Mouse (Mus musculus): ENCODE measurements at regions not wholly inside any gene's neighbourhood (a gene's known extent, or its start where the extent isn't known, plus 50 kb on each side); places are given as distances from the start of the nearest gene placed in this dataset.
A peak's percentile ranks its signal among the peaks of the same experiment; 100 is the strongest.

DNA sequence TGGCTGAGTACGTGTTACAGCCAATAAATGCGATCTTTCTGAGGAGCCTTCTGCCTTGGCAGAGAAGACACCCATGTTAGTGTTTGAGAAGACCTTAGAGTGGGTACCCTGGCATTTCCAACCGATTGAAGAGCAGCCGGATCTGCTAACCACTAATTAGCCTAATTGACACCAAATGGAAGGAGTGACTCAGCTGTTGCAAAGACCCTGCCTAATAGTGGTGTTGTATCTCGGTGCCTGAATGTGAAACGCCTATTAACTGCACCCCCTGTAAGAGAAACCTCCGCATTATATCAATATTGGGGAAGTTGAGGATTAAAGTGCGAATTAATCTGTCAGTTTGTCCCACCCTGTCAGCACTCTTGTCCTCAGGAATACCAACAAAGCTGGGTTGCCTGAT is 253.1 kb upstream of the Fam241a start:
- ATAC-seq (ENCODE audit: low read depth) (no peak), DNase-seq (ENCODE audit: low spot score) (peak; percentile 19)
- 46% methylated on average over 8 of the region's 8 CpGs for WGBS
- Histone ChIP-seq H3K9me3 (ENCODE audit: control insufficient read depth, low read length) (no peaks in the 10 kb centered on the region), H3K36me3 (ENCODE audit: control insufficient read depth, insufficient read depth, low read length) (no peaks in the 10 kb centered on the region), H3K27ac (replicated peaks; ENCODE audit: low read depth, low read length) (no peak overlapping the region), H3K27me3 (replicated peaks; ENCODE audit: control insufficient read depth, insufficient read depth, low read length) (no peaks in the 10 kb centered on the region), H3K9ac (ENCODE audit: low read depth, low read length) (no peak overlapping the region), H3K4me3 (ENCODE audit: low read depth, low read length) (no peak overlapping the region), H3K4me2 (ENCODE audit: low read depth, low read length) (no peak overlapping the region), H3K4me1 (ENCODE audit: control insufficient read depth, insufficient read depth, low read length) (no peaks in the 10 kb centered on the region)

DNA sequence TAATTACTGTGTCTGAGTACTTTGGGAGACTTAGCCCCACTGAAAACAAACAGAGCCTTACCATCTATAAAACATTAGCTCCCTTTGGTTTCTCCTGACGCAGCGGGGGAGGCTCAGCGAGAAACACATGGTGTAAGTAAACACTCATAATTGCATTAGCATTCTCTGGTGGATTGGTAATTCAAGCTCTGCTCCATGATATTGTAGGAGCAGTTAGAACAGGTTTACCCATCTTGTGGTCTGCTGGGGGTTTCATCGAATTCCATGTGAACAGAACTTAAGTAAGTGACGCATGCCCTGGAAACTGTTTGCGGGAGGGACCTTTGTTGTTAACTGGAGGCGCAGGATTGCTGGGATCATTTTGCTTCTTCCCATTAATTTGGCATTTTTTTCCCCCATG is 249.2 kb upstream of the Fam241a start:
- no peak overlapping the region for H3K27ac ChIP-seq (replicated peaks; ENCODE audit: low read depth, low read length)
- ATAC-seq (ENCODE audit: low read depth) (peak; percentile 82), DNase-seq (ENCODE audit: low spot score) (peak; percentile 59)
- H3K4me2 ChIP-seq (ENCODE audit: low read depth, low read length), result no peak overlapping the region
- H3K4me1 ChIP-seq (ENCODE audit: control insufficient read depth, insufficient read depth, low read length), result no peaks in the 10 kb centered on the region
- H3K9me3 ChIP-seq (ENCODE audit: control insufficient read depth, low read length), result no peaks in the 10 kb centered on the region
- WGBS, result 41% methylated on average over 7 of the region's 7 CpGs
- no peaks in the 10 kb centered on the region for H3K36me3 ChIP-seq (ENCODE audit: control insufficient read depth, insufficient read depth, low read length)
- no peak overlapping the region for H3K9ac ChIP-seq (ENCODE audit: low read depth, low read length)
- no peaks in the 10 kb centered on the region for H3K27me3 ChIP-seq (replicated peaks; ENCODE audit: control insufficient read depth, insufficient read depth, low read length)
- no peak overlapping the region for H3K4me3 ChIP-seq (ENCODE audit: low read depth, low read length)

GRCm38 (mm10) chr3:128127836-128128235 is 231.7 kb upstream of the Fam241a start:
- ATAC-seq (ENCODE audit: low read depth) (no peak), DNase-seq (ENCODE audit: low spot score) (no peak)

DNA sequence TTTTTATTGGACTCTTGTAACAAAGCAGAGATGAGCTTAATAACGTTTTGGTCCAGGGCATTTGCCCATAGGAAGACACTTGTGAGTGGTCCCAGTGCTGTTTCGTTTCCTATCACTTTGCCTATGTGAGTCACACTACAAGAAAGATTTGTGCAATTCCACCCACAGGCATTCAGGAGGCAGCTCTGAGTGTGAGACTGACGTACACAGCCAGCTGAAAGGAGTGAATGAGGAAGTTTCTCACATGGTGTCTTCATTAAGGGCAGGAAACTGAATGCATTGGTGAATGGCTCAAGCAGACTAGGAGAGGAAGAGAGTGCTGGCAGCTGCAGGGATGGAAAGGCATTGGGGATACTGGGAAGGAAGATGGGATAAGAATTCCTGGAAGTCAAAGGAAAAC is 230.5 kb upstream of the Fam241a start:
- Histone ChIP-seq H3K4me1 (ENCODE audit: control insufficient read depth, insufficient read depth, low read length) (no peaks in the 10 kb centered on the region), H3K27me3 (replicated peaks; ENCODE audit: control insufficient read depth, insufficient read depth, low read length) (no peaks in the 10 kb centered on the region), H3K27ac (replicated peaks; ENCODE audit: low read depth, low read length) (no peak overlapping the region), H3K9ac (ENCODE audit: low read depth, low read length) (no peak overlapping the region), H3K4me3 (ENCODE audit: low read depth, low read length) (no peak overlapping the region), H3K9me3 (ENCODE audit: control insufficient read depth, low read length) (no peaks in the 10 kb centered on the region), H3K4me2 (ENCODE audit: low read depth, low read length) (no peak overlapping the region), H3K36me3 (ENCODE audit: control insufficient read depth, insufficient read depth, low read length) (no peaks in the 10 kb centered on the region)
- no peak for ATAC-seq (ENCODE audit: low read depth)
- no peak for DNase-seq (ENCODE audit: low spot score)
- WGBS, result 63% methylated on average over 3 of the region's 3 CpGs

More at GRCm38 (mm10) chr3:128127836-128128235, 231.7 kb upstream of the Fam241a start:
- Histone ChIP-seq H3K4me1 (ENCODE audit: control insufficient read depth, insufficient read depth, low read length) (no peaks in the 10 kb centered on the region), H3K4me2 (ENCODE audit: low read depth, low read length) (no peak overlapping the region), H3K27me3 (replicated peaks; ENCODE audit: control insufficient read depth, insufficient read depth, low read length) (no peaks in the 10 kb centered on the region), H3K9me3 (ENCODE audit: control insufficient read depth, low read length) (no peaks in the 10 kb centered on the region), H3K36me3 (ENCODE audit: control insufficient read depth, insufficient read depth, low read length) (no peaks in the 10 kb centered on the region), H3K4me3 (ENCODE audit: low read depth, low read length) (no peak overlapping the region), H3K27ac (replicated peaks; ENCODE audit: low read depth, low read length) (no peak overlapping the region), H3K9ac (ENCODE audit: low read depth, low read length) (no peak overlapping the region)
- 83% methylated on average over 5 of the region's 5 CpGs for WGBS

GRCm38 (mm10) chr3:128122111-128122510 is 226.0 kb upstream of the Fam241a start:
- H3K27ac ChIP-seq (replicated peaks; ENCODE audit: low read depth, low read length), result no peak overlapping the region
- ATAC-seq (ENCODE audit: low read depth), result no peak
- H3K9me3 ChIP-seq (ENCODE audit: control insufficient read depth, low read length), result no peaks in the 10 kb centered on the region
- H3K4me2 ChIP-seq (ENCODE audit: low read depth, low read length), result no peak overlapping the region
- H3K36me3 ChIP-seq (ENCODE audit: control insufficient read depth, insufficient read depth, low read length), result no peaks in the 10 kb centered on the region
- H3K4me3 ChIP-seq (ENCODE audit: low read depth, low read length), result no peak overlapping the region
- no peaks in the 10 kb centered on the region for H3K27me3 ChIP-seq (replicated peaks; ENCODE audit: control insufficient read depth, insufficient read depth, low read length)
- no peaks in the 10 kb centered on the region for H3K4me1 ChIP-seq (ENCODE audit: control insufficient read depth, insufficient read depth, low read length)
- no peak overlapping the region for H3K9ac ChIP-seq (ENCODE audit: low read depth, low read length)
- WGBS, result 75% methylated on average over 6 of the region's 6 CpGs
- no peak for DNase-seq (ENCODE audit: low spot score)

- no peak for DNase-seq (ENCODE audit: low spot score)
- H3K27me3 ChIP-seq (replicated peaks; ENCODE audit: control insufficient read depth, insufficient read depth, low read length), result no peaks in the 10 kb centered on the region
- H3K4me3 ChIP-seq (ENCODE audit: low read depth, low read length), result no peak overlapping the region
- no peaks in the 10 kb centered on the region for H3K9me3 ChIP-seq (ENCODE audit: control insufficient read depth, low read length)
- 80% methylated on average over 6 of the region's 6 CpGs for WGBS
- no peak overlapping the region for H3K27ac ChIP-seq (replicated peaks; ENCODE audit: low read depth, low read length)
- no peaks in the 10 kb centered on the region for H3K36me3 ChIP-seq (ENCODE audit: control insufficient read depth, insufficient read depth, low read length)
- no peaks in the 10 kb centered on the region for H3K4me1 ChIP-seq (ENCODE audit: control insufficient read depth, insufficient read depth, low read length)
- no peak for ATAC-seq (ENCODE audit: low read depth)
- no peak overlapping the region for H3K9ac ChIP-seq (ENCODE audit: low read depth, low read length)
- no peak overlapping the region for H3K4me2 ChIP-seq (ENCODE audit: low read depth, low read length)
Observed at GRCm38 (mm10) chr3:128120647-128121440, 224.7 kb upstream of the Fam241a start.

- H3K27ac ChIP-seq (replicated peaks; ENCODE audit: low read depth, low read length), result no peak overlapping the region
- DNase-seq (ENCODE audit: low spot score) (no peak), ATAC-seq (ENCODE audit: low read depth) (no peak)
- no peaks in the 10 kb centered on the region for H3K36me3 ChIP-seq (ENCODE audit: control insufficient read depth, insufficient read depth, low read length)
- WGBS, result 53% methylated on average over 3 of the region's 3 CpGs
- H3K27me3 ChIP-seq (replicated peaks; ENCODE audit: control insufficient read depth, insufficient read depth, low read length), result no peaks in the 10 kb centered on the region
- no peak overlapping the region for H3K4me2 ChIP-seq (ENCODE audit: low read depth, low read length)
- H3K9ac ChIP-seq (ENCODE audit: low read depth, low read length), result no peak overlapping the region
- H3K4me3 ChIP-seq (ENCODE audit: low read depth, low read length), result no peak overlapping the region
- H3K4me1 ChIP-seq (ENCODE audit: control insufficient read depth, insufficient read depth, low read length), result no peaks in the 10 kb centered on the region
- H3K9me3 ChIP-seq (ENCODE audit: control insufficient read depth, low read length), result no peaks in the 10 kb centered on the region
Observed at GRCm38 (mm10) chr3:128113209-128113608, 217.1 kb upstream of the Fam241a start.

- Histone ChIP-seq H3K4me3 (ENCODE audit: low read depth, low read length) (no peak overlapping the region), H3K9me3 (ENCODE audit: control insufficient read depth, low read length) (no peaks in the 10 kb centered on the region), H3K4me2 (ENCODE audit: low read depth, low read length) (no peak overlapping the region), H3K9ac (ENCODE audit: low read depth, low read length) (no peak overlapping the region), H3K27ac (replicated peaks; ENCODE audit: low read depth, low read length) (no peak overlapping the region), H3K36me3 (ENCODE audit: control insufficient read depth, insufficient read depth, low read length) (no peaks in the 10 kb centered on the region), H3K27me3 (replicated peaks; ENCODE audit: control insufficient read depth, insufficient read depth, low read length) (no peaks in the 10 kb centered on the region), H3K4me1 (ENCODE audit: control insufficient read depth, insufficient read depth, low read length) (no peaks in the 10 kb centered on the region)
- 54% methylated on average over 2 of the region's 2 CpGs for WGBS
- DNase-seq (ENCODE audit: low spot score) (no peak), ATAC-seq (ENCODE audit: low read depth) (no peak)
Observed at GRCm38 (mm10) chr3:128110406-128110805, 214.3 kb upstream of the Fam241a start.

DNA sequence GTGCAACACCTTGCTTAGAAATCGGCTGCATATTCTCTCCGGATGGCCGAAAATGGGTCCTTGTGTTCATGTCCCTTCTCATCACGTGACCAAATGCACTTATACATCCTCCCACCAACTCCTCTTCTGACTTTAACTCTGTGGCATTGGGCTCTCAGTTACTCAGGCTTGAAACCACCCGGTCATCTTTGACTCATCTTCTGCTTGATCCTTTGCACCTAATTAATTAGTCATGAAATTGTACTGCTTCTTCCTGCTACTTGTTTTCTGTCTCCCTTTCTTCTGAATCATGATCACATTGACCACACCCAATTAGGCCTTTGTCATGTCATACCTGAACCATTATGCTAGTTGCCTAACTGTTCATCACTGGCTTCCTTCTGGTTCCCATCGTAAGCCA is 208.4 kb upstream of the Fam241a start:
- H3K27ac ChIP-seq (replicated peaks; ENCODE audit: low read depth, low read length), result no peak overlapping the region
- ATAC-seq (ENCODE audit: low read depth), result no peak
- WGBS, result 90% methylated on average over 6 of the region's 6 CpGs

More for the DNA sequence above, 208.4 kb upstream of the Fam241a start:
- Histone ChIP-seq H3K36me3 (ENCODE audit: control insufficient read depth, insufficient read depth, low read length) (no peaks in the 10 kb centered on the region), H3K9me3 (ENCODE audit: control insufficient read depth, low read length) (no peaks in the 10 kb centered on the region), H3K4me2 (ENCODE audit: low read depth, low read length) (no peak overlapping the region), H3K4me3 (ENCODE audit: low read depth, low read length) (no peak overlapping the region), H3K27me3 (replicated peaks; ENCODE audit: control insufficient read depth, insufficient read depth, low read length) (no peaks in the 10 kb centered on the region), H3K4me1 (ENCODE audit: control insufficient read depth, insufficient read depth, low read length) (no peaks in the 10 kb centered on the region), H3K9ac (ENCODE audit: low read depth, low read length) (no peak overlapping the region)
- no peak for DNase-seq (ENCODE audit: low spot score)
